Mouse (Mus musculus): ENCODE measurements at regions not wholly inside any gene's neighbourhood (a gene's known extent, or its start where the extent isn't known, plus 50 kb on each side); places are given as distances from the start of the nearest gene placed in this dataset.

GRCm38 (mm10) chrX:13224902-13225301 is 55.9 kb upstream of the Ddx3x start:
- intact Hi-C loops (cut with DNase I) = loop anchor here (2.0 to 5.0 kb wide), 2 partner anchors 236 to 432 kb away; no protein-coding TSS in a partner anchor

GRCm38 (mm10) chrX:13226429-13226828 is 54.3 kb upstream of the Ddx3x start:
- intact Hi-C loops (cut with DNase I) = no loop called here

- intact Hi-C loops (cut with DNase I) = loop anchor here (10.0 kb wide), 1 partner anchor 115 kb away; no protein-coding TSS in a partner anchor
Measured at GRCm38 (mm10) chrX:13229891-13230614, 50.7 kb upstream of the Ddx3x start.

GRCm38 (mm10) chrX:13230615-13231179 is 50.1 kb upstream of the Ddx3x start:
- intact Hi-C loops (cut with DNase I) = loop anchor here (10.0 kb wide), 1 partner anchor 114 kb away; no protein-coding TSS in a partner anchor

All from adrenal gland (tissue).